Mouse (Mus musculus) CH12.LX (cell line): ENCODE data around the gene Plod3. TPM values are rescaled to one million over a fixed set of nuclear protein-coding genes. Genes with fewer than 3 reads are reported as not detected.

ENCODE experiments used
- DNase-seq: peaks from one replicate; pipeline ENCODE4 v3.0.0-alpha.2; 2013; ENCODE audit errors: extremely low read depth
- H3K27ac ChIP-seq: 2 replicates; pipeline ENCODE4 v1.5.1; 2012; ENCODE audit warnings: low read depth, mild to moderate bottlenecking, control low read depth, moderate library complexity; ENCODE audit not compliant: insufficient read depth
- H3K27me3 ChIP-seq: replicated peaks from 2 replicates; pipeline ENCODE3; 2012; ENCODE audit warnings: inconsistent platforms
- H3K36me3 ChIP-seq, 2 experiments: replicated peaks in 1 of 2; 2 replicates each; pipeline versions ENCODE3 to v1.6.1; 2012; ENCODE audit warnings: inconsistent platforms in 1 of 2, low read length in 1 of 2, mild to moderate bottlenecking in 1 of 2, mixed read lengths in 1 of 2, moderate library complexity in 1 of 2; ENCODE audit not compliant: control insufficient read depth in 1 of 2, insufficient read depth in 1 of 2
- H3K4me1 ChIP-seq, 2 experiments: 2 replicates each; pipeline ENCODE4 v1.6.1; 2012; ENCODE audit warnings: inconsistent platforms in 1 of 2, moderate library complexity in 1 of 2; ENCODE audit not compliant: insufficient read depth in 2 of 2, control insufficient read depth in 1 of 2
- H3K4me2 ChIP-seq: 2 replicates; pipeline ENCODE4 v1.6.1; 2012; ENCODE audit warnings: low read depth, mild to moderate bottlenecking, control low read depth; ENCODE audit not compliant: poor library complexity, insufficient read depth, severe bottlenecking
- H3K4me3 ChIP-seq, 3 experiments: fragments of 150-350 bp in 1 of 3; sonication (generic) in 1 of 3; replicated peaks in 1 of 3; 2 replicates each; pipeline versions ENCODE3 to v1.5.1; 2011 to 2012; ENCODE audit warnings: low read depth in 2 of 3, low read length in 2 of 3, mild to moderate bottlenecking in 2 of 3, moderate library complexity in 2 of 3, control low read depth in 1 of 3, improper control_type of control experiment in 1 of 3, inconsistent platforms in 1 of 3, mixed read lengths in 1 of 3; ENCODE audit not compliant: poor library complexity in 1 of 3
- H3K79me2 ChIP-seq: replicated peaks from 2 replicates; pipeline ENCODE4 v1.6.1; 2012; ENCODE audit warnings: mild to moderate bottlenecking, moderate library complexity; ENCODE audit not compliant: control insufficient read depth, poor library complexity, insufficient read depth, severe bottlenecking; ENCODE audit errors: extremely low read depth
- H3K9ac ChIP-seq: 2 replicates; pipeline ENCODE4 v1.6.1; 2012; ENCODE audit warnings: low read depth, mild to moderate bottlenecking, control low read depth, moderate library complexity; ENCODE audit not compliant: insufficient read depth
- H3K9me3 ChIP-seq: replicated peaks from 2 replicates; pipeline ENCODE3; 2012; ENCODE audit warnings: low read length, inconsistent platforms, mixed read lengths
- CHD1 ChIP-seq: IDR thresholded peaks from 2 replicates; pipeline ENCODE4 v1.6.1; 2012; ENCODE audit warnings: low read depth, low read length, improper control_type of control experiment, inconsistent platforms
- MAX ChIP-seq: IDR thresholded peaks from 2 replicates; pipeline ENCODE4 v1.6.1; 2011; ENCODE audit warnings: low read length, improper control_type of control experiment
- MEF2A ChIP-seq: IDR thresholded peaks from 2 replicates; pipeline ENCODE4 v1.6.1; 2014; ENCODE audit warnings: low read depth, mild to moderate bottlenecking, inconsistent platforms, low read length, improper control_type of control experiment, borderline replicate concordance
- PAX5 ChIP-seq: IDR thresholded peaks from 2 replicates; pipeline ENCODE4 v1.6.1; 2012; ENCODE audit warnings: low read length, inconsistent platforms, mixed read lengths
- POLR2A ChIP-seq: IDR thresholded peaks from 2 replicates; pipeline ENCODE4 v1.6.1; 2011; ENCODE audit warnings: low read depth, mild to moderate bottlenecking, improper control_type of control experiment, low read length
- RCOR1 ChIP-seq: conservative IDR thresholded peaks from 2 replicates; pipeline ENCODE4 v1.6.1; 2012; ENCODE audit warnings: low read depth, mild to moderate bottlenecking, inconsistent platforms, low read length, improper control_type of control experiment
- TBP ChIP-seq: conservative IDR thresholded peaks from 2 replicates; pipeline ENCODE4 v1.6.1; 2011; ENCODE audit warnings: low read depth, low read length, improper control_type of control experiment
- ZNF384 ChIP-seq: IDR thresholded peaks from 2 replicates; pipeline ENCODE4 v1.6.1; 2012; ENCODE audit warnings: low read depth, low read length, improper control_type of control experiment, inconsistent platforms
- dilution Hi-C: fragments of 300-500 bp; cut with MboI; formaldehyde crosslinking; loops from 2 replicates; pipeline ENCODE4 v1.14.3; 2020; ENCODE audit warnings: low sequenced_read_pairs; ENCODE audit not compliant: extremely low pct_unique_long_range_greater_than_20kb, extremely low pct_ligation_motif_present
- in situ Hi-C: fragments of 300-500 bp; cut with MboI; formaldehyde crosslinking; loops from 3 replicates; pipeline ENCODE4 v1.14.3; 2019; ENCODE audit warnings: low sequenced_read_pairs, low pct_ligation_motif_present, low pct_unique_long_range_greater_than_20kb, mixed read lengths
- polyA plus RNA-seq: library from polyadenylated mRNA; unstranded; fragments of >175 nt; gene quantifications from 2 replicates; pipeline ENCODE4 v1.2.1, GENCODE M21; 2012; ENCODE audit warnings: low read depth; ENCODE audit not compliant: insufficient read length
- total RNA-seq, 2 experiments: library from RNA; depleted of rRNA; stranded (reverse); fragments of 300-350 nt in 1 of 2; fragments of >200 nt in 1 of 2; gene quantifications; 2 replicates each; pipeline ENCODE4 v1.2.3; 2012 to 2014

Plod3 gene
- total and polyA plus RNA-seq, 3 experiments, result 8.8 to 45.2 (median 23.6) TPM

DNA sequence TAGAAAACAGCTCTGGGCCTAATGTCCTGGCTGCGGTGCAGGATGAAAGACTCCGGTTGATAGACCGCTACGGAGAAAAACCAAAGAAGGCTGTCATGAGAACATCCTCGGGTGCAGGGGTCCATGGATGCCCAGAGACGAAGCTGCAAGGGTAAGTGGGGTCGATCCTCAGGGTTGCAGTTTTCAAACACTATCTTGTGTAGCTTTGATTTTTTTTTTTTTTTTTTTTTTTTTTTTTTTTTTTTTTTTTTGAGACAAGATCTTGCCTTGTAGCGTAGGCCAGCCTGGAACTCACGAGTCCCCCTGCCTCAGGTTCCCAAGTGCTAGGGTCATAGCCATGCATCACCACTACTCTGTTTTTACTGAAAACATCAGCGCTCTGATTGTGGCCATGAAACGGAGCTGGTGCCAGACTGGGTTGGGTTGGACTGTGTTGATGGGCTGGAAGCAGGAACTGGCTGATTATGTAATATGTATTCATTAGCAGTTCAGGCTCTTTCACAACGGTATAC lies 33.3 kb upstream of the Plod3 start:
- Histone ChIP-seq H3K9ac (peak overlapping the region; percentile 52), H3K27ac (no peak overlapping the region), H3K36me3 (peaks cover 0 to 7% of the 10 kb centered on the region in 2 experiments), H3K27me3 (no peaks in the 10 kb centered on the region), H3K4me3 (peak overlapping the region; percentile 58 to 71 (median 70))
- dilution Hi-C loops, result no loop called here
- in situ Hi-C loops, result no loop called here
- TF ChIP-seq MAX, result no peak
- peak; percentile 81 for TF ChIP-seq ZNF384
- TF ChIP-seq, all 38 proteins: peak for 1
- Histone ChIP-seq H3K79me2 (no peaks in the 10 kb centered on the region), H3K4me2 (peak overlapping the region; percentile 92), H3K9me3 (no peaks in the 10 kb centered on the region), H3K4me1 (peaks cover 6 to 27% of the 10 kb centered on the region in 2 experiments)
- no peak for DNase-seq

DNA sequence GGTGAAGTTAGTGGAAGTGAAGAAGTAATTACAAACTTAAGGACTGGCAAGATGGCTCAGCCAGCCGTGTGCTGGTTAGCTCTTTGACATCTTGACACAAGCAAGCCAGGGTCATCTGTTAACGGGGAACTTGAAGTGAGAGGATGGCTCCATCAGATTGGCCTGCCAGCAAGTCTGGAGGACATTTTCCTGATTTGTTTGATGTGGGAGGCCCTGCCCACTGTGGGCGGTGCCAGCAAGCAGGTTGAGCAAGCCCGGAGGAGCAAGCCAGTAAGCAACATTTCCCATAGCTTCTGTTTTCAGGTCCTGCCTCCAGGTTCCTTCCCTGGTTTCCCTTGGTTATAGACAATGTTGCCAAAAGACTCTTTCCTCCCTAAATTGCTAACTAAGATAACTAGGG lies 31.2 kb upstream of the Plod3 start:
- no peak for TF ChIP-seq CHD1
- in situ Hi-C loops, result no loop called here
- dilution Hi-C loops, result no loop called here
- Histone ChIP-seq H3K9me3 (no peaks in the 10 kb centered on the region), H3K27me3 (no peaks in the 10 kb centered on the region), H3K36me3 (peaks cover 0 to 7% of the 10 kb centered on the region in 2 experiments), H3K79me2 (no peaks in the 10 kb centered on the region), H3K4me3 (no peak overlapping the region), H3K4me1 (peaks cover 13 to 34% of the 10 kb centered on the region in 2 experiments), H3K27ac (no peak overlapping the region), H3K9ac (no peak overlapping the region), H3K4me2 (no peak overlapping the region)
- DNase-seq, result no peak

- H3K4me2 ChIP-seq, result no peak overlapping the region
- H3K9ac ChIP-seq, result no peak overlapping the region
- in situ Hi-C loops (no loop called here), dilution Hi-C loops (no loop called here)
- peaks cover 13 to 40% of the 10 kb centered on the region in 2 experiments; a peak in 3 of 4 replicates for H3K4me1 ChIP-seq
- no peaks in the 10 kb centered on the region for H3K27me3 ChIP-seq
- peaks cover 0 to 7% of the 10 kb centered on the region in 2 experiments for H3K36me3 ChIP-seq
- H3K27ac ChIP-seq, result no peak overlapping the region
- TF ChIP-seq MEF2A, result no peak
- TF ChIP-seq RCOR1, result no peak
- no peak for TF ChIP-seq TBP
- no peak for TF ChIP-seq POLR2A
- no peak for TF ChIP-seq PAX5
- no peaks in the 10 kb centered on the region for H3K79me2 ChIP-seq
- H3K9me3 ChIP-seq, result no peaks in the 10 kb centered on the region
- no peak for DNase-seq
- H3K4me3 ChIP-seq, result no peak overlapping the region
These were observed 29.6 kb upstream of the Plod3 start for GRCm38 (mm10) chr5:136957250-136957649.
